Mouse (Mus musculus): ENCODE data around the gene Rsph10b. TPM values are rescaled to one million over a fixed set of nuclear protein-coding genes. Genes with fewer than 3 reads are reported as not detected.

Gene Rsph10b
- polyA plus RNA-seq, 1 experiment from 2014 or later: 5.4 TPM

DNA sequence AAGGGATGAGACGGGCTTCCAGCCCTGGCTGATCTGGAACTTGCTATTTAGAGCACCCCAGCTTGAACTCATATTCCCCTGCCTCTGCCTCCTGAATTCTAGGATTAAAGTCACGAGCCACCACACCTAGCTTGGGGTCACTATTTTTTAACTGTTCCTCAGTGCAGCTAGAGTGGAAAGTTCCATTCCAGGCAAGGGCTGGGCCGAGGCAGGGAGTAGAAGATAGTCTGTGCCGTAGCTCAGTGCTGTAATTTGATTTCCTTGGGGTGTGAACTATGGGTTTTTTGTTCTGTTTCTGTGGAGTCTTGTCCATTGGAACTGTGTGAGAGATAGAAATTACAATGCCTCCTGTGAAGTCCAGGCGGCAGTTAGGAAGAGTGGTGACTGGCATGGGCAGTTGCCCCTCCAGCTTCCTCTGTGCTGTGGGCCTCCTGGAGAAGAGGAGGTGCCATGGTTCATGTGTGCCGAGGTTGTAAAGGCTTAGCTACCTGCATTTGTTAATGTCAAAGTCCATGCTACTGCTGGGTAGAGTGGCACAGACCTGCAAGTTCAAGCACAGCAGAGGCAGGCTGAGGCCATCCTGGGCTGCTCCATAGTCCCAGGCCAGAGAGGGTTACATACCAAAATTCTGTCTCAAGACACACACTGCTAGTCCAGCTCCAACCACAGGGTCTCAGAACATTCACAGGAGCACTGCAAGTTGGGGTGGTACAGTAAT is 813 bp upstream of the Rsph10b start:
- no peaks in the 10 kb centered on the region for H3K27me3 ChIP-seq (replicated peaks; ENCODE audit: control insufficient read depth, insufficient read depth, low read length)
- WGBS: 84% methylated on average over 6 of the region's 6 CpGs
- peaks cover 21% of the 10 kb centered on the region for H3K36me3 ChIP-seq (ENCODE audit: control insufficient read depth, insufficient read depth, low read length)
- H3K9ac ChIP-seq (ENCODE audit: low read depth, low read length): no peak overlapping the region
- no peak for ATAC-seq
- H3K4me3 ChIP-seq (ENCODE audit: low read length): no peak overlapping the region
- no peaks in the 10 kb centered on the region for H3K4me1 ChIP-seq (ENCODE audit: control insufficient read depth, insufficient read depth, low read depth, low read length)
- H3K9me3 ChIP-seq (ENCODE audit: control insufficient read depth, low read length): no peaks in the 10 kb centered on the region
- H3K4me2 ChIP-seq (ENCODE audit: low read length): no peak overlapping the region
- no peak overlapping the region for H3K27ac ChIP-seq (ENCODE audit: low read depth, low read length)

DNA sequence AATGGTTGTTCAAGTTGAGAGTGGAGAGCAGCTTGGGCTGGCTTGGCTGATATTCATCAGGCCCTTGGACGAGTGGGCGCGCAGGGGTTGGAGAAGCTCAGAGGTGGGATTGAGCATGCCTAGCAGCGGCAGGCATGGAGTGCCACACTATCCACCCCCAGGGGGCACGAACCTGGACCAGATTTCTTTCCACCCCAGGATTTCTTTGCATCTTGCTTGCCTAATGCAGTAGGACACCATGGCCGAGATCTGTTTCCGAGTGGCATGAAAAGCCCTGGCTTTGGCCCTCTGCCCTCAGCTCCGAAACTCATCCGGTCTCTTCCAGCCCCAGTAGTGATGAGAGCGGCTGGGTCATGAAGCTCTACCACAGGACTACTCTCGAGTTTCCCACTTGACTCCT is 579 bp downstream of the Rsph10b start:
- no peaks in the 10 kb centered on the region for H3K9me3 ChIP-seq (ENCODE audit: control insufficient read depth, low read length)
- no peak for ATAC-seq
- peaks cover 19% of the 10 kb centered on the region for H3K36me3 ChIP-seq (ENCODE audit: control insufficient read depth, insufficient read depth, low read length)
- no peak overlapping the region for H3K9ac ChIP-seq (ENCODE audit: low read depth, low read length)
- H3K4me3 ChIP-seq (ENCODE audit: low read length): peak overlapping the region; percentile 5
- no peak overlapping the region for H3K27ac ChIP-seq (ENCODE audit: low read depth, low read length)
- no peaks in the 10 kb centered on the region for H3K27me3 ChIP-seq (replicated peaks; ENCODE audit: control insufficient read depth, insufficient read depth, low read length)
- no peaks in the 10 kb centered on the region for H3K4me1 ChIP-seq (ENCODE audit: control insufficient read depth, insufficient read depth, low read depth, low read length)
- no peak overlapping the region for H3K4me2 ChIP-seq (ENCODE audit: low read length)
- WGBS: 87% methylated on average over 11 of the region's 11 CpGs

DNA sequence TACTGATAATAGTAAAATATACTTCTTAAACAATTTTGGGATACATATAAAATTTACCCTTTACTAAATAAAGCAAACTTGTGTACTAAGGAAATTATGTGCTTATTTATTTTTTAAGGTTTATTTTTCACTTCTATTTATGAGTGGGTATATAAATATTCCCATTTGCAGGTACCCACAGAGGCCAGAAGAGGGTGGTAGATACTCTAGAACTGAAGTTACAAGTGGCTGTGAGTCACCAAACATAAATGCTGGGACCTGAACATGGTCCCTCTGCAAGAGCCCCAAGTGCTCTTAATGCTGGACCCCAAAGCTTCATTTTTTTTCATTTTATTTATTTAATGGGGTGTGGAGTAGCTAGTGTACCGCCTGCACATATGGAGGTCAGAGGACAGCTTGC is 1.0 kb downstream of the Rsph10b start:
- ATAC-seq: no peak
- no peak overlapping the region for H3K9ac ChIP-seq (ENCODE audit: low read depth, low read length)
- H3K36me3 ChIP-seq (ENCODE audit: control insufficient read depth, insufficient read depth, low read length): peaks cover 19% of the 10 kb centered on the region
- H3K9me3 ChIP-seq (ENCODE audit: control insufficient read depth, low read length): no peaks in the 10 kb centered on the region
- H3K27ac ChIP-seq (ENCODE audit: low read depth, low read length): no peak overlapping the region
- no peaks in the 10 kb centered on the region for H3K4me1 ChIP-seq (ENCODE audit: control insufficient read depth, insufficient read depth, low read depth, low read length)
- 100% methylated on average over 1 of the region's 1 CpGs for WGBS
- no peak overlapping the region for H3K4me3 ChIP-seq (ENCODE audit: low read length)
- no peak overlapping the region for H3K4me2 ChIP-seq (ENCODE audit: low read length)
- H3K27me3 ChIP-seq (replicated peaks; ENCODE audit: control insufficient read depth, insufficient read depth, low read length): no peaks in the 10 kb centered on the region

DNA sequence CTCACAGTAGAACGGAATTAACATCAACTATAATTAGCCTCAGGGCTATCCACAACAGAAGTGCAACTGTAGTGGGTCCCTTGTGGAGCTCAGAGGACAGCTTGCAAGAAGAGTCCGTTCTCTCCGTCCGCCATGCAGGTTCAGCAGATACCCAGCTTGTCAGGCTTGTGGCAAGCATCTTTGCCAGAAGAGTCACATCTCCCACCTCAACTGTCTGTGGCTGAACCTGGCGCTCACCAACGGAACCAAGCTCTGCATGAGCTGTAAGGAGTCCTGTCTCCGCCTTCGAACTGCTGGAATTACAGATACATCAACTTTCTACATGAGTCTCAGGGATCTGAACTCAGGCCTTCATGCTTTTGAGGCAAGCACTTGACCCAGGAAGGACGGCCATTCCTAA is 3.3 kb downstream of the Rsph10b start:
- Histone ChIP-seq H3K36me3 (ENCODE audit: control insufficient read depth, insufficient read depth, low read length) (peaks cover 7% of the 10 kb centered on the region; the same call in 1 of the 2 replicates), H3K4me3 (ENCODE audit: low read length) (no peak overlapping the region), H3K9ac (ENCODE audit: low read depth, low read length) (no peak overlapping the region), H3K4me2 (ENCODE audit: low read length) (no peak overlapping the region), H3K27me3 (replicated peaks; ENCODE audit: control insufficient read depth, insufficient read depth, low read length) (no peaks in the 10 kb centered on the region), H3K27ac (ENCODE audit: low read depth, low read length) (no peak overlapping the region), H3K9me3 (ENCODE audit: control insufficient read depth, low read length) (no peaks in the 10 kb centered on the region), H3K4me1 (ENCODE audit: control insufficient read depth, insufficient read depth, low read depth, low read length) (no peaks in the 10 kb centered on the region)
- WGBS: 88% methylated on average over 9 of the region's 9 CpGs
- ATAC-seq: no peak

DNA sequence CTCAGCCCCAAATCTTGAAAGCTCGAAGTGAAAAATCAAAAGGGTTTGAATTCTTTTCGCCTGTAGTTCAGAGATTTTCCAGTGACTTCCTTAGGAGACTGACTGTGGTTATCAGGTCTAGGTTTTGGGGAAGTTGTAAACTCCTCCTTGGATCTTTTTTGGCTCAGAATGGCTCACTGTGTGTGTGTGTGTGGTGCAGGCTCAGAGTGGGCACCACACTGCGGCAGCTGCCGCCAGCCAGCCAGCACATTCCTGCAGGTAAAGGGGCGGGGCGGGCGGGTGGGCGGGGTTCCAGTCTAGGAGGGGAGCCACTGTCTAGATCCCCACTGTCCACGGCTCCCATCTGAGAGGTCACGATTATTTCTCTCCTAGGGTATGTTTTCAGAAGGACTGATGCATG is 8.8 kb downstream of the Rsph10b start:
- Histone ChIP-seq H3K4me3 (ENCODE audit: low read length) (no peak overlapping the region), H3K27me3 (replicated peaks; ENCODE audit: control insufficient read depth, insufficient read depth, low read length) (no peaks in the 10 kb centered on the region), H3K9me3 (ENCODE audit: control insufficient read depth, low read length) (peaks cover 3% of the 10 kb centered on the region; the same call in 1 of the 2 replicates), H3K27ac (ENCODE audit: low read depth, low read length) (no peak overlapping the region), H3K9ac (ENCODE audit: low read depth, low read length) (no peak overlapping the region), H3K36me3 (ENCODE audit: control insufficient read depth, insufficient read depth, low read length) (no peaks in the 10 kb centered on the region), H3K4me1 (ENCODE audit: control insufficient read depth, insufficient read depth, low read depth, low read length) (no peaks in the 10 kb centered on the region), H3K4me2 (ENCODE audit: low read length) (no peak overlapping the region)
- WGBS: 23% methylated on average over 10 of the region's 10 CpGs
- no peak for ATAC-seq

DNA sequence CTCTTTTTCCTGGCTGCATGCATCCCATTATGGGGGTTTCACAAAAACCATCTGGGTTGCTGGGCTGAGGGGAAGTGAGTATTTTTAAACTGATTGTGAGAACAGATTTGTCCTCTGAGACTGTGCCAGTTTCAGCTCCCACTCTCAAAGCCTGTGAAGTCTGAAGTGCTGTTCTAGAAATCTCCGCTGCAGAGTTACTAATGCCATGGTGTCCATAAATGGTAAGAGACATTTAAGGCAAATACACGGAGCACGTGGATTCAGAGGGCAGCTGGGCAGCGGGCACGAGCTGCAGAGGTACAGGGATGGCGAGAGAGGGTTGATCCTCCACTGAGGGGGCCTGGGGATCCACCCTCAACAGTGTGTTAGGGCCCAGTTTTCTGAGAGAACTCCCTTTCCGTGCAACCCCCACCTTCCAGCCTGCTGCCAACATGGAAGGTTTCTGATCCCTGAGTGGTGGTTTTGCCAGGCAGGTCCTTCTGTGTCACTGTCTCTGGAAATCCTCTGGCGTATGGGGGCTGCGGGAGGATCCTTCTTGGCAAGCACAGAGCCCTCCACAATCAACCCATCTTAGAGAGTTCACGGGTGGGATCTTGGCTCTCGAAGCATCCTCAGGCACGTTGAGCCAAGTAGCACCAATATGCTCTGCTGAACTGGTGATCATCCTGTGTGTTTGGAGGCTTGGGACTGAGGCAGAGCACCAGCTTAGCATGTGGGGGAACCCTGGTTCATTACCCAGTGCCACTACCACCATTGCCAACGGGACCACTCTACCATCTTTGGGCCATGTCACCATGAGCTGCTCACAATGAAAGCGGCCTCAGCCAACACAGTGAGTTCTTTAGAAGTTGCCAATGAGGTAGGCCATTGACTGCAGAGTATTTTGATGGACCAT is 10.6 kb downstream of the Rsph10b start:
- no peaks in the 10 kb centered on the region for H3K4me1 ChIP-seq (ENCODE audit: control insufficient read depth, insufficient read depth, low read depth, low read length)
- H3K9me3 ChIP-seq (ENCODE audit: control insufficient read depth, low read length): peaks cover 3% of the 10 kb centered on the region; the same call in 1 of the 2 replicates
- 90% methylated on average over 14 of the region's 14 CpGs for WGBS
- H3K4me2 ChIP-seq (ENCODE audit: low read length): no peak overlapping the region
- no peak overlapping the region for H3K4me3 ChIP-seq (ENCODE audit: low read length)
- no peaks in the 10 kb centered on the region for H3K36me3 ChIP-seq (ENCODE audit: control insufficient read depth, insufficient read depth, low read length)
- no peak overlapping the region for H3K27ac ChIP-seq (ENCODE audit: low read depth, low read length)
- H3K27me3 ChIP-seq (replicated peaks; ENCODE audit: control insufficient read depth, insufficient read depth, low read length): no peaks in the 10 kb centered on the region
- no peak overlapping the region for H3K9ac ChIP-seq (ENCODE audit: low read depth, low read length)
- no peak for ATAC-seq

DNA sequence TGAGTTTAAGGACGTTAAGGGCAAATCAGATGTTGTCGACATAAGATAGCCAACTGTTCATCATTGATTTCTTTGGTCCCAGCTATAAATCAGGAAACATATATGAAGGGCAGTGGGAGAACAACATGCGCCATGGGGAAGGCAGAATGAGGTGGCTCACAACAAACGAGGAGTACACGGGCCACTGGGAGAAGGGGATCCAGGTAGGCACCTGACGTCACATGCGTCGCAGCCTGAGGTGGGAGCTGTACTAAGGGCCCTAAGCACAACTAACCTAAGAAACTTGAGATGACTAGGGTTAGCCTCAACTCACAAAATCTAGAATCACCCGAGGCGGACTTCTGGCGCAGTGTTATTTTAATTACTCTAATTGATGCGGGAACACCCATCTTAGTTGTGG is 15.5 kb downstream of the Rsph10b start:
- Histone ChIP-seq H3K27ac (ENCODE audit: low read depth, low read length) (no peak overlapping the region), H3K27me3 (replicated peaks; ENCODE audit: control insufficient read depth, insufficient read depth, low read length) (no peaks in the 10 kb centered on the region), H3K4me3 (ENCODE audit: low read length) (no peak overlapping the region), H3K9me3 (ENCODE audit: control insufficient read depth, low read length) (peaks cover 3% of the 10 kb centered on the region; the same call in 1 of the 2 replicates), H3K36me3 (ENCODE audit: control insufficient read depth, insufficient read depth, low read length) (no peaks in the 10 kb centered on the region), H3K4me1 (ENCODE audit: control insufficient read depth, insufficient read depth, low read depth, low read length) (no peaks in the 10 kb centered on the region), H3K9ac (ENCODE audit: low read depth, low read length) (no peak overlapping the region), H3K4me2 (ENCODE audit: low read length) (no peak overlapping the region)
- no peak for ATAC-seq
- 90% methylated on average over 12 of the region's 12 CpGs for WGBS

DNA sequence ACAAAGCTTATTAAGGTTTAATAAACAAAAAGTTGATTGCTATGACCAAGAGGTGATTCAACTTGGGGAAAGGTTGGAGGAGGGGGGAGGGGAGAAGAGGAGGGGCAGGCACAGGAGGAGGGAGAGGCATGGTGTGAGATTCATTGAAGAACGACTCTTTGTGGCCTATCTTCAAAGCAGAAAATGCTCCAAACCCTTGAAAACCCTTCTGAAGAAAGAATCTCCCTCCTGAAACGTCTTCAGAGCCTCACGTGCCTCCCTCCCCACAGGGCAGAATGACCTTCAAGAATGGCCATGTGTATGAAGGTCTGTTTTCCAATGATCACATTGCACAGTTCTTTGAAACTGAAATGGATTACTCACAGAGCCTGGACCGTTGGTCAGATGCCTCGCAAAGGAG is 17.2 kb downstream of the Rsph10b start:
- no peak for ATAC-seq
- Histone ChIP-seq H3K4me1 (ENCODE audit: control insufficient read depth, insufficient read depth, low read depth, low read length) (no peaks in the 10 kb centered on the region), H3K9me3 (ENCODE audit: control insufficient read depth, low read length) (no peaks in the 10 kb centered on the region), H3K4me2 (ENCODE audit: low read length) (no peak overlapping the region), H3K36me3 (ENCODE audit: control insufficient read depth, insufficient read depth, low read length) (no peaks in the 10 kb centered on the region), H3K27ac (ENCODE audit: low read depth, low read length) (no peak overlapping the region), H3K9ac (ENCODE audit: low read depth, low read length) (no peak overlapping the region), H3K27me3 (replicated peaks; ENCODE audit: control insufficient read depth, insufficient read depth, low read length) (no peaks in the 10 kb centered on the region), H3K4me3 (ENCODE audit: low read length) (no peak overlapping the region)
- 52% methylated on average over 5 of the region's 5 CpGs for WGBS

DNA sequence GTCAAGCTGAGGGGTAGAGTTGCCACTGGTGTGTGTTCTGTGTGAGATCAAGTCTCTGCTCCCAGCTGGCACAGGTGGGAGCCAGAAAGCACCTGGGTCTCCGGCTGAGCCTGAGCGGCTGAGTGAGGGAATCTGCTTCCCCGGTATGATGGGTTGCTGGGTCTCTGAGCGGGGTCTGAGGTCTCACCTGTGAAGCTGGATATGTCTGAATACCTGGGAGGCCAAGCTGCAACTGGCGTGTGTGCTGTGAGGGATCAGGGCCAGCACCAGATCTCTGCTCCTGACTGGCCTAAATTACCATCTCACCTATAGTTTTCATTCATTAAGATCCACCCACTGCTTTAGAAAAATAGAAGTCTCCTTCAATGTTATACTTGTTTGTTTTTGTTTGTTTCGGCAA is 24.3 kb downstream of the Rsph10b start:
- ATAC-seq: no peak
- Histone ChIP-seq H3K4me1 (ENCODE audit: control insufficient read depth, insufficient read depth, low read depth, low read length) (no peaks in the 10 kb centered on the region), H3K9me3 (ENCODE audit: control insufficient read depth, low read length) (no peaks in the 10 kb centered on the region; the same call in 1 of the 2 replicates), H3K27me3 (replicated peaks; ENCODE audit: control insufficient read depth, insufficient read depth, low read length) (no peaks in the 10 kb centered on the region), H3K27ac (ENCODE audit: low read depth, low read length) (no peak overlapping the region), H3K36me3 (ENCODE audit: control insufficient read depth, insufficient read depth, low read length) (peaks cover 5% of the 10 kb centered on the region; the same call in 1 of the 2 replicates), H3K9ac (ENCODE audit: low read depth, low read length) (no peak overlapping the region), H3K4me2 (ENCODE audit: low read length) (no peak overlapping the region), H3K4me3 (ENCODE audit: low read length) (no peak overlapping the region)
- WGBS: 96% methylated on average over 6 of the region's 6 CpGs

Data from hindbrain, embryonic 16.5 days (tissue).